1 mouse cellular context compared by ENCODE assay signal in genomic region chr8:121911987-121912386, GRCm38 (mm10).
TF ChIP-seq lines count a peak whose summit lies in the region.

No protein-coding gene starts in this region.

TF ChIP-seq in CH12.LX, 34 proteins besides CTCF, POLR2A, EP300 and RAD21 (continued from another document):
- TF ChIP-seq KAT2A (IDR thresholded peaks at IDR 0.05; ENCODE audit: insufficient replicate concordance, low read length) = no peak
